Mouse (Mus musculus) bone marrow, adult 2 months (tissue): ENCODE results near the gene Rwdd4a. TPM values are rescaled to one million over a fixed set of nuclear protein-coding genes. Genes with fewer than 3 reads are reported as not detected.

Experiments
- H3K27ac ChIP-seq: fragments of 200-500 bp; 2 replicates; pipeline ENCODE4 v1.5.1; 2012; ENCODE audit warnings: low read depth, mild to moderate bottlenecking, control low read depth, inconsistent platforms, low read length; ENCODE audit not compliant: control insufficient read depth, poor library complexity, insufficient read depth
- H3K4me1 ChIP-seq: fragments of 200-500 bp; 2 replicates; pipeline ENCODE4 v1.6.1; 2011; ENCODE audit warnings: low read length; ENCODE audit not compliant: control insufficient read depth, insufficient read depth
- H3K4me3 ChIP-seq: fragments of 200-500 bp; replicated peaks from 2 replicates; pipeline ENCODE3; 2011; ENCODE audit warnings: mild to moderate bottlenecking, low read depth, low read length, control low read depth; ENCODE audit not compliant: control insufficient read depth
- CTCF ChIP-seq: fragments of 200-500 bp; IDR thresholded peaks from 2 replicates; pipeline ENCODE4 v1.5.1; 2011; ENCODE audit warnings: low read length, control low read depth; ENCODE audit not compliant: control insufficient read depth, insufficient read depth
- POLR2A ChIP-seq: fragments of 200-500 bp; IDR thresholded peaks from 2 replicates; pipeline ENCODE4 v1.6.1; 2011; ENCODE audit warnings: low read depth, mild to moderate bottlenecking, control low read depth, low read length, borderline replicate concordance; ENCODE audit not compliant: control insufficient read depth
- WGBS: fragments of 180-500 bp; shearing (Covaris S2); methylation state at CpG from one replicate; pipeline ENCODE4 v1.1.7; 2018; 5-methylcytosine and 5-hydroxymethylcytosine counted together
- polyA plus RNA-seq: library from polyadenylated mRNA; stranded (reverse); fragments of >200 nt; gene quantifications from 2 replicates; pipeline ENCODE4 v1.2.4, GENCODE M21; 2011; ENCODE audit warnings: low replicate concordance; ENCODE audit not compliant: missing spikeins, insufficient read depth, insufficient read length

Gene Rwdd4a
- polyA plus RNA-seq, 1 experiment = 9.5 TPM

DNA sequence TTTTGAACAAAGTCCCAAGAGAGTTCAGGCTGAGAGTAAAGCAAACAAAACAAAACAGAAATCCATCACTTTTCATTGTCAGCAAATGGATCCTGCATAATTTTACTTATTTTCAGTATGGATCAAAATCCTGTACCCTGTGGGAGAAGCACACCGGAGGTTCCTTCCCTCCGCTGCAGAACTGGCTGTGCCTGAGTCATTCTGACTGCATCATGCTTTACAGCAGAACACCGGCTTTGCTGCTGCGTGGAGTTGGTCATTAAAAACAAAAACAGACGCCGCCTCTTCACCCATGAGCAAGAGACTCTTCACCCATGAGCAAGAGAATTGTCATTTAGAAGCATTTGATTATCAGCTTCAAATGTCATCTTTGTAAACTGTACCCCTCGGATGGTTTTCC lies 27.3 kb downstream of the Rwdd4a start:
- Histone ChIP-seq H3K27ac (no peak overlapping the region), H3K4me1 (no peaks in the 10 kb centered on the region), H3K4me3 (no peak overlapping the region)
- no peak for TF ChIP-seq POLR2A
- TF ChIP-seq CTCF = no peak
- 87% methylated on average over 7 of the region's 7 CpGs for WGBS

DNA sequence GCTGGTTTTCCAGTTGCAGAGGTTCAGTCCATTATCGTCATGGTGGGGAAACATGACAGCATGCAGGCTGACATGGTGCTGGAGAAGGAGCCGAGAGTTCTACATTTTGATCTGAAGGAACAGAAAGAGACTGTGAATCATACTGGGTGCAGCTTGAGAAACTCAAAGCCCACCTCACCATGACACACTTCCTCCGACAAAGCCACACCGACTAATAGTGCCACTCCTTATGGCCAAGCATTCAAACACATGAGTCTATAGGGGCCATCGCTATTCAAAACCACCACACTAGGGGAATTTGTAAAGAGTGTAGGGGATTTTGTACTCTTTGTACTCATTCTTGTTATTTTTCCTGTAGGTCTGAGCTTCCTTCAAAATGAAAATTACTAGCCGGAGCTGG lies 33.1 kb downstream of the Rwdd4a start:
- H3K4me1 ChIP-seq = no peaks in the 10 kb centered on the region
- TF ChIP-seq POLR2A = no peak
- no peak for TF ChIP-seq CTCF
- no peak overlapping the region for H3K4me3 ChIP-seq
- no peak overlapping the region for H3K27ac ChIP-seq
- WGBS = 85% methylated on average over 6 of the region's 6 CpGs

- Histone ChIP-seq H3K4me1 (no peaks in the 10 kb centered on the region), H3K4me3 (no peak overlapping the region), H3K27ac (no peak overlapping the region)
- no peak for TF ChIP-seq POLR2A
- TF ChIP-seq CTCF = no peak
- WGBS = 76% methylated on average over 5 of the region's 5 CpGs
These were observed 34.6 kb downstream of the Rwdd4a start for GRCm38 (mm10) chr8:47568098-47568497.

GRCm38 (mm10) chr8:47570161-47570560 lies 36.7 kb downstream of the Rwdd4a start:
- no peaks in the 10 kb centered on the region for H3K4me1 ChIP-seq
- TF ChIP-seq CTCF (no peak), POLR2A (no peak)
- H3K27ac ChIP-seq = no peak overlapping the region
- 79% methylated on average over 6 of the region's 6 CpGs for WGBS
- H3K4me3 ChIP-seq = no peak overlapping the region

DNA sequence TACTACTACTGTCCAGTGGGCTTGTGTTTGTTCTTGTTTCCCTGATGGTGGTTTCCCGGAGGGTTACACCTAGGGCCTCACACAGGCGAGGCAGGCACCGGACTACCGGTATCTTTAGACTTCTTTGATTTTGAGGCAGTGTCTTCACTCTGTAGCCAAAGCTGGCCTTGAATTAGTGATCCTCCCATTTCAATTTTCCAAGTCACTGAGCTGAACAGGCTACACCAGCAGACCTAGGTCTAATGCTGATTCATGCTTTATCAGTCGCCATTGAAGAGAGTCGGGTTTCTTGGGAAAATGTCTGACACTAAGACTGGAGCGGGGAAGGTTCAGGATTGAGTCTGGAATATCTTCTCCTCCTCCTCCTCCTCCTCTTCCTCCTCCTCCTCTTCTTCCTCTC lies 40.0 kb downstream of the Rwdd4a start:
- 88% methylated on average over 7 of the region's 7 CpGs for WGBS
- H3K27ac ChIP-seq = no peak overlapping the region

DNA sequence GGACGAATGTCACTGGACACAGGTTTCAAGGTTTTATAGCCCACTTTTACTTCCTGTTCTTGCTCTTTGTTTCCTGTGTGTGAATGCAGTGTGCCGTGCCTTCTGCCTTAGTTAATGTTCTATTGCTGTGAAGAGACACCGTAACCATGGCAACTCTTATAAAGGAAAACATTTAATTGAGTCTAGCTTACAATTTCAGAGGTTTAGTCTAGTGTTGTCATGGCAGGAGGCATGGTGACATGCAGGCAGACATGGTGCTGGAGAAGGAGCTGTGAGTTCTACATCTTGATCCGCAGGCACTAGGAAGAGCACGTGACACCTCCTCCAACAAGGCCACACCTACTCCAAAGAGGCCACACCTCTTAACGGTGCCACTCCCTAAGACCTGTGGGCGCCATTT lies 48.0 kb downstream of the Rwdd4a start:
- TF ChIP-seq POLR2A = no peak
- no peak for TF ChIP-seq CTCF
- no peaks in the 10 kb centered on the region for H3K4me1 ChIP-seq
- no peak overlapping the region for H3K4me3 ChIP-seq
- no peak overlapping the region for H3K27ac ChIP-seq
- WGBS = 66% methylated on average over 7 of the region's 7 CpGs

More for the DNA sequence above, 40.0 kb downstream of the Rwdd4a start:
- no peak overlapping the region for H3K4me3 ChIP-seq
- H3K4me1 ChIP-seq = no peaks in the 10 kb centered on the region
- TF ChIP-seq CTCF (no peak), POLR2A (no peak)

GRCm38 (mm10) chr8:47588616-47589015 lies 55.2 kb downstream of the Rwdd4a start:
- H3K27ac ChIP-seq = no peak overlapping the region
- no peak overlapping the region for H3K4me3 ChIP-seq
- TF ChIP-seq POLR2A (no peak), CTCF (no peak)
- WGBS = 88% methylated on average over 5 of the region's 5 CpGs
- H3K4me1 ChIP-seq = no peaks in the 10 kb centered on the region

- no peak overlapping the region for H3K27ac ChIP-seq
- no peaks in the 10 kb centered on the region for H3K4me1 ChIP-seq
- H3K4me3 ChIP-seq = no peak overlapping the region
- 87% methylated on average over 10 of the region's 10 CpGs for WGBS
- TF ChIP-seq POLR2A = no peak
- no peak for TF ChIP-seq CTCF
These were observed 56.9 kb downstream of the Rwdd4a start for GRCm38 (mm10) chr8:47590400-47590799.

DNA sequence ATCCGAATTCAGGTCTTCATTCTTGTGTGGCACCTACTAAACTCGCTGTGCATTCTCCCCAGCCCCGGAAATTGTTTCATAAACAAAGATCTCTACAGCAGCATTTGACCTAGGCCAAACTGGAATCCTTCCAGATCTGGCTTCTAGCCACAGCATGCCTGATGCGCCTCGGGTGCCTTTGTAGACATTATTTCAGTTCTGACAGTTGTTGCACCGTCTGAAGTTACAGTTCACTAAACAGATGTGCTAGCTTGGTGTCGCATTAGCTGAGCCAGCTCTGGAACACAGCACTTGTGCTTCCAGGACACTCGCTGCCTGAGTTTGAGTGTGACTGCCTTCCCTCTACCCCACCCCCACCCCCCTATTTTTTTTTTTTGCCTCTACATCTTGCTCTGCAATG lies 67.2 kb downstream of the Rwdd4a start:
- H3K4me3 ChIP-seq = no peak overlapping the region
- no peak overlapping the region for H3K27ac ChIP-seq
- WGBS = 79% methylated on average over 8 of the region's 8 CpGs
- no peaks in the 10 kb centered on the region for H3K4me1 ChIP-seq
- TF ChIP-seq POLR2A (no peak), CTCF (no peak)

Other genes with a start within 250 kb of the Rwdd4a start
- 3.2 and 4.1 TPM in 2 replicates for gene Stox2, start 87.3 kb upstream of the Rwdd4a start, polyA plus RNA-seq
- 4.9 and 10.5 TPM in 2 replicates for gene Trappc11, start 194 bp upstream of the Rwdd4a start, polyA plus RNA-seq
- gene Ing2, start 141.9 kb downstream of the Rwdd4a start, polyA plus RNA-seq = 31.1 and 31.8 TPM in 2 replicates
- gene Cdkn2aip, start 180.3 kb downstream of the Rwdd4a start, polyA plus RNA-seq = 4.0 and 4.8 TPM in 2 replicates